Mouse (Mus musculus) limb, embryonic 14.5 days (tissue): Measurements from ENCODE around the gene Myo1a. TPM values are rescaled to one million over a fixed set of nuclear protein-coding genes. Genes with fewer than 3 reads are reported as not detected.
"Not testable (repeated sequence)": the region's sequence is repeated elsewhere in the genome, so short reads cannot be mapped to it uniquely, and the experiment has no call there.

Source experiments
- ATAC-seq: fragments of 200-750 bp; cut with Nextera tagmentation; 2 replicates; pipeline ENCODE4 v1.8.0; 2017; ENCODE audit warnings: low read depth, moderate number of reproducible peaks, moderate TSS enrichment; ENCODE audit not compliant: low FRiP score
- DNase-seq: peaks from one replicate; pipeline ENCODE4 v3.0.0-alpha.2; 2015; ENCODE audit warnings: low spot score
- H3K27ac ChIP-seq: fragments of 300-500 bp; sonication (generic); replicated peaks from 2 replicates; pipeline ENCODE4 v1.5.1; 2014; ENCODE audit warnings: low read depth, mild to moderate bottlenecking, low read length, moderate library complexity, mixed read lengths
- H3K27me3 ChIP-seq: fragments of 300-500 bp; sonication (generic); 2 replicates; pipeline ENCODE4 v1.6.1; 2014; ENCODE audit warnings: low read length, mixed read lengths; ENCODE audit not compliant: control insufficient read depth, insufficient read depth
- H3K36me3 ChIP-seq: fragments of 300-500 bp; sonication (generic); 2 replicates; pipeline ENCODE4 v1.6.1; 2014; ENCODE audit warnings: mild to moderate bottlenecking, low read length, moderate library complexity, mixed read lengths; ENCODE audit not compliant: control insufficient read depth, insufficient read depth
- H3K4me1 ChIP-seq: fragments of 300-500 bp; sonication (generic); 2 replicates; pipeline ENCODE4 v1.6.1; 2014; ENCODE audit warnings: antibody characterized with exemption, low read length, mixed read lengths; ENCODE audit not compliant: control insufficient read depth, insufficient read depth
- H3K4me2 ChIP-seq: fragments of 300-500 bp; sonication (generic); replicated peaks from 2 replicates; pipeline ENCODE4 v1.6.1; 2014; ENCODE audit warnings: low read depth, mild to moderate bottlenecking, low read length, moderate library complexity; ENCODE audit not compliant: severe bottlenecking
- H3K4me3 ChIP-seq: fragments of 300-500 bp; sonication (generic); replicated peaks from 2 replicates; pipeline ENCODE4 v1.5.1; 2014; ENCODE audit warnings: low read length
- H3K9ac ChIP-seq: fragments of 300-500 bp; sonication (generic); 2 replicates; pipeline ENCODE4 v1.6.1; 2014; ENCODE audit warnings: mild to moderate bottlenecking, low read depth, low read length, moderate library complexity; ENCODE audit not compliant: severe bottlenecking
- H3K9me3 ChIP-seq: fragments of 300-500 bp; sonication (generic); 2 replicates; pipeline ENCODE4 v1.6.1; 2016; ENCODE audit warnings: low read length; ENCODE audit not compliant: control insufficient read depth
- POLR2A ChIP-seq: fragments of 200-500 bp; IDR thresholded peaks from 2 replicates; pipeline ENCODE4 v1.8.0; 2012; ENCODE audit warnings: inconsistent platforms, mild to moderate bottlenecking, moderate library complexity, borderline replicate concordance; ENCODE audit not compliant: insufficient read depth, insufficient read length; ENCODE audit errors: extremely low read depth
- WGBS: fragments of 180-500 bp; shearing (Covaris S2); extraction: QIAGEN DNeasy Blood & Tissue Kit; methylation state at CpG from one replicate; pipeline ENCODE4 v1.1.7; 2014; 5-methylcytosine and 5-hydroxymethylcytosine counted together
- polyA plus RNA-seq, 2 experiments: library from polyadenylated mRNA; depleted of rRNA in 1 of 2; stranded (reverse) in 1 of 2; unstranded in 1 of 2; fragments of >200 nt; fragmentation: Nextera tagmentation in 1 of 2; extraction: Ambion mirVana in 1 of 2; gene quantifications; 2 replicates each; pipeline versions ENCODE4 v1.2.1 to v1.2.3; 2012 to 2014

The Myo1a gene
- polyA plus RNA-seq (2012; rRNA removed): 1.2 and 1.7 TPM in 2 replicates
- 0.30 and 0.48 TPM in 2 replicates for polyA plus RNA-seq (2014; fragmentation: Nextera tagmentation; extraction: Ambion mirVana)

DNA sequence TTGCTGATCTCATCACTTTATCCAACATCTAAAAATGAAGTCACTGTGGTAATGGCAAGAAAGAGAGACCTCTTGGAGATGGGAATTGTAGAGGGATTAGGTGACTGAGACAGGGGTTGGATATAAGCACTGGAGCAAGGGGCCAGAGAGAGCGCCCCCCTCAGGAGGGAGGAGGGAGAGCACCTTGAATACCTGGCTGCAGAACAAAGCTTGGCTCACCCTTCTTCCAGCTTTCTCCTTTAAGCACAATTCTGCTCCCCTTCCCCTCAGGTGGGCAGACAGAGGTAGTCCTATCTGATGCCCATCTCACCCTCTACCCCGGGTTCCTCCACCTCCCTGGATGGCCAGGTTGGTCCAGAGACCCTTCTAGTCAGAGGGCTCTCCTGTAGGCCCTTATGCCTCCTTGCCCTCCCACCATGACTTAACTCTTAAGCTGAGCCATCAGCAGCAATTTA is at the start of gene Myo1a:
Gene Myo1a (plus strand): TSS at position 405 of the 455 bp plus-strand sequence.
- Histone ChIP-seq H3K27me3 (no peaks in the 10 kb centered on the region), H3K9me3 (no peaks in the 10 kb centered on the region), H3K4me3 (no peak within 1 kb of the TSS), H3K27ac (no peak within 1 kb of the TSS), H3K4me1 (no peaks in the 10 kb centered on the region), H3K9ac (no peak within 1 kb of the TSS), H3K36me3 (no peaks in the 10 kb centered on the region), H3K4me2 (no peak within 1 kb of the TSS)
- DNase-seq (no peak), ATAC-seq (no peak)
- TF ChIP-seq POLR2A: no peak
- WGBS: 65% methylated on average over 2 of the region's 2 CpGs

GRCm38 (mm10) chr10:127657617-127658016 is 47.4 kb upstream of the Myo1a start:
- not testable (repeated sequence) for H3K4me2 ChIP-seq, H3K27me3 ChIP-seq, H3K27ac ChIP-seq, ATAC-seq, H3K9ac ChIP-seq, H3K4me3 ChIP-seq, H3K9me3 ChIP-seq, DNase-seq
- WGBS: 50% methylated on average over 6 of the region's 6 CpGs
- Histone ChIP-seq H3K36me3 (peaks cover 31% of the 10 kb centered on the region), H3K4me1 (peaks cover 15% of the 10 kb centered on the region)

DNA sequence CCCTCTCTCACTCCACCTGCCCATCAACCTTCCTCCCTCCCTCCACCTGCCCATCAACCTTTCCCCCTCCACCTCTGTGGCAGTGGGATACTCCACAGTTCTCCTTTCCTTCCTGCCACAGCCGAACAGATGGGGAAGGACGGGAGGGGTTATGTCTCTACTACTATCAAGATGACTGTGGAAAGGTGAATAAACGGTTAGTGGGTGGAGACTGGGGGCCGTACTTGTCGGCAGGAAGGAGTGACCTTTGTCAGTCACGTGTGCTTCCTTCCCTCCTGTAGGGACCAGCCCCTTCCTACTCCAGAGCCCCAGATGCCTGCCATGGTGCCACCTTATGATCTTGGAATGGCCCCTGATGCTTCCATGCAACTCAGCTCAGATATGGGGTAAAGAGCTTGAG is 46.9 kb upstream of the Myo1a start:
- H3K27me3 ChIP-seq: no peaks in the 10 kb centered on the region
- H3K4me2 ChIP-seq: no peak overlapping the region
- TF ChIP-seq POLR2A: no peak
- ATAC-seq (no peak), DNase-seq (no peak)
- no peak overlapping the region for H3K9ac ChIP-seq
- H3K27ac ChIP-seq: no peak overlapping the region
- H3K4me1 ChIP-seq: peaks cover 20% of the 10 kb centered on the region
- 23% methylated on average over 6 of the region's 6 CpGs for WGBS
- peaks cover 36% of the 10 kb centered on the region for H3K36me3 ChIP-seq
- no peak overlapping the region for H3K4me3 ChIP-seq
- no peaks in the 10 kb centered on the region for H3K9me3 ChIP-seq

DNA sequence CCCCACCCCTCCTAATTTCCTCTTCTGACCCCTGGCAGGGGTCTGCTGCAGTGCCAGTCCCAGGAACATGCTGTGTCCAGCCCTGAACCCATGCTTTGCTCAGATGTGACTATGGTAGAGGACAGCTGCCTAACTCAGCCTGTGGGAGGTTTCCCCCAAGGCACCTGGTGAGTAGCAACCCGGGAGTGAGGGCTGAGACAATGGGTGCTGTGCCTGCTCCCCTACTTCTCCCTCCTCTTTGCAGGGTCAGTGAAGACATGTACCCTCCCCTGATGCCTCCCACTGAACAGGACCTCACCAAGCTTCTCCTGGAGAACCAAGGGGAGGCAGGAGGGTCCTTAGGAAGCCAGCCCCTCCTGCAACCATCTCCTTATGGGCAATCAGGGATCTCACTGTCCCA is 45.4 kb upstream of the Myo1a start:
- H3K27me3 ChIP-seq: no peaks in the 10 kb centered on the region
- H3K4me3 ChIP-seq: no peak overlapping the region
- peaks cover 35% of the 10 kb centered on the region for H3K4me1 ChIP-seq
- WGBS: 71% methylated on average over 1 of the region's 1 CpGs
- no peak overlapping the region for H3K27ac ChIP-seq
- no peaks in the 10 kb centered on the region for H3K9me3 ChIP-seq
- H3K36me3 ChIP-seq: peaks cover 48% of the 10 kb centered on the region
- TF ChIP-seq POLR2A: no peak
- no peak overlapping the region for H3K4me2 ChIP-seq
- DNase-seq: peak; percentile 2
- no peak for ATAC-seq
- H3K9ac ChIP-seq: no peak overlapping the region

DNA sequence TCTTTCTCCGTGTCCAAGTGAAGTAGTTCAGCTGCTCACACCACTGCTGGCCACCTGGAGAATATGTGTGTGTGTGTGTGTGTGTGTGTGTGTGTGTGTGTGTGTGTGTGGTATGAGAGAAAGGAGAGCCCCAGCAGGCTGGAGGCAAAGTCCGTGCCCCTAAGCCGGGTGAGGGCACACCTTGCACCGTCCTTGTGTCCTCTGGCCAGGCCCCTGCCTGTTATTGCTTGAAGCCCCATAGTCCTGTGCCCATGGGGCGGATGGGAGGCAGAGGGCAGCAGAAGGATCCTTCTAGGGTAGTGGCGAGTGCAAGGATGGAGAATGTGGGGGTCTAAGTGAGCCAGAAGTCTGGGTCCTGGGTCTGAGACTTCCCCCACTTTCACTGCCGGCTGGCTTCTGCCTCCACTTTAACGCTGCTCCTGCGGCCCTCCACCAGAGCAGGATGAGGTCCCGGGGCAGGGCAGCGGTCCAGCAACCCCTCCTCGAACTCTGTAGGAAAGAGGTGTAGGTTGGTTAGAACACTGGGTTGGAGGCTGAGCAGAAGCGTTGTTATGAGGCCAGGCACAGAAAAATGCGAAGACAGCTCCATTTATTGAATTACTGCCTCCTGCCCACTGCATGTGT is 43.6 kb upstream of the Myo1a start:
- 28% methylated on average over 14 of the region's 14 CpGs for WGBS
- H3K4me2 ChIP-seq: peak overlapping the region; percentile 42
- H3K27ac ChIP-seq: peak overlapping the region; percentile 66; the same call in 1 of the 2 replicates
- H3K27me3 ChIP-seq: no peaks in the 10 kb centered on the region
- DNase-seq (peak; percentile 1), ATAC-seq (no peak)
- no peak for TF ChIP-seq POLR2A
- H3K4me3 ChIP-seq: peak overlapping the region; percentile 15; the same call in 1 of the 2 replicates
- no peak overlapping the region for H3K9ac ChIP-seq
- H3K4me1 ChIP-seq: peaks cover 43% of the 10 kb centered on the region
- H3K9me3 ChIP-seq: no peaks in the 10 kb centered on the region
- peaks cover 52% of the 10 kb centered on the region for H3K36me3 ChIP-seq
